Mouse (Mus musculus): ENCODE results near the gene Hemk1.
"Not testable (repeated sequence)": the region's sequence is repeated elsewhere in the genome, so short reads cannot be mapped to it uniquely, and the experiment has no call there.

The Hemk1 gene

GRCm38 (mm10) chr9:107308346-107309000 is 29.7 kb downstream of the Hemk1 start:
- DNase-seq (ENCODE audit: low spot score), result no peak

GRCm38 (mm10) chr9:107307886-107308285 is 30.3 kb downstream of the Hemk1 start:
- DNase-seq (ENCODE audit: low spot score), result no peak

DNA sequence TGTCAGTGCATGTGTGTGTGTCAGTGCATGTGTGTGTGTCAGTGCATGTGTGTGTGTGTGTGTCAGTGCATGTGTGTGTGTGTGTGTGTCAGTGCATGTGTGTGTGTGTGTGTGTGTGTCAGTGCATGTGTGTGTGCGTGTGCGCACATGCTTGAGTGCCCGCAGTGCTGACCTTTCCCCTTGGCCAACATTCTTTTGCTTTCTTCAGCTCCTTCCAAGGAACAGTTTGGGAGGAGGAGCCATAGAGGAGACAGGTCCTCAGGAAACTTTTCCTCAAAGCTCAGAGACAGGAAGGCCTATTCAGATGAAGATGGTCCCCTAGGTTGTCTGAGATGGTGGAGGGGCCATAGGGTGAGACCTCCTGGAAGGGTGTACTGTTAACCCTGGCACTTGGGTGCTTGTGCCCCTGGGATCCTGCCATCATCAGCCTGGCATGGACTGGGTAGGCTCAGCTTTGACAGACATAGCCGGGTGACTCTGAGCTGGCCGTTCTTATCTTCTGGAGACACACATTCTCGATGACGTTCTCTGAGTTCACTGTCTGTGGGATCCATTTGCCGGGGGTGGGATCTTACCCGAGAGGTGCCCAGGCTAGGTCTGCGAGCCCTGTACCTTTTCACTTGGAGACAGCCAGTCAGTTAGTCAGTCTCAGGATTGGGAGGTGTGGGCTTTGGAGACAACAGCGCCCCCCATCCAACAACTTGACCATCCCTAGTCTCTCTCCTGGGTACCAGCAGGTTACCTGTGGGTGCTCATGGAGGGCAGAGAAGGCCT is 30.9 kb downstream of the Hemk1 start:
- no peak for DNase-seq (ENCODE audit: low spot score)

DNA sequence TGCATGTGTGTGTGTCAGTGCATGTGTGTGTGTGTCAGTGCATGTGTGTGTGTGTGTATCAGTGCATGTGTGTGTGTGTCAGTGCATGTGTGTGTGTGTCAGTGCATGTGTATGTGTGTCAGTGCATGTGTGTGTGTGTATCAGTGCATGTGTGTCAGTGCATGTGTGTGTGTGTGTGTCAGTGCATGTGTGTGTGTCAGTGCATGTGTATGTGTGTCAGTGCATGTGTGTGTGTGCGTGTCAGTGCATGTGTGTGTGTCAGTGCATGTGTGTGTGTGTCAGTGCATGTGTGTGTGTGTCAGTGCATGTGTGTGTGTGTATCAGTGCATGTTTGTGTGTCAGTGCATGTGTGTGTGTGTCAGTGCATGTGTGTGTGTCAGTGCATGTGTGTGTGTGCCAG is 31.5 kb downstream of the Hemk1 start:
- DNase-seq (ENCODE audit: low spot score), result not testable (repeated sequence)

- DNase-seq (ENCODE audit: low spot score), result no peak
These were observed 32.3 kb downstream of the Hemk1 start for GRCm38 (mm10) chr9:107305601-107306542.

GRCm38 (mm10) chr9:107305012-107305411 is 33.1 kb downstream of the Hemk1 start:
- no peak for DNase-seq (ENCODE audit: low spot score)

DNA sequence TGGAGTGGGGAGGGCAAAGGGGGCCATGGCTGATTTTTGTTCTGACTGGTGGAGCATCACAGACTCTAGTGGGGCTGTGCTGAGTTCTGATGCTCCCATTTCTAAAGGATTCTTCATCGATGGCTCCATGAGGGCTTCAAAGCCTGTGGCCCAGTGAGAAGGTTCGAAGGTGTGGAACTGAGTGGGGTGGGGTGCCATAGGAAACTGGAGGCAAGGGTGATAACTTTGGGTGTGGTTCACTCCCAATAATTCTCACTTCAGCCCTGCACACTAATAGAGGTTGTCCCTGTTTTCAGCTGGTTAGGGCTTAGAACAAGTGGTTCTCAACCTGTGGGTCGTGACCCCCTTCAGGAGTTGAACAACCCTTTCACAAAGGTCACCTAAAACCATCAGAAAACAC is 33.8 kb downstream of the Hemk1 start:
- no peak for DNase-seq (ENCODE audit: low spot score)

DNA sequence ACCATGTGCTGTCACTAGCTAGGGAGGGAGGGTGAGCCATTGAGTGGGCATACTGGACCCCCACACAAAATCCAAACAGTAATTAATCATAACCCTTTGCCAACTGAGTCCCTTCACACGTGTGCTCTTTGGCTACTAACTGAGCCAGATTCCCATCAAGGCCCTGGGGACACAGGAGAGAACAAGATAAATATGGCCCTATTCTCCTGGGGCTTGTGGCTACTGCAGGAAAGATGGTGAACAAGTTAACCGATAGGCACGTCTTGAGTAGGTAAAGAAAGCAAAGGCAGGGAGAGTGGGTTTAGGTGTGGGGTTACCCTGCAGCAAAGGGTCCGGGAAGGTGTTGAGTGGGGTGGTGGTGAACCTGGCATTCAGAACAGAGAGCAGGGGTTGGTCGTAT is 34.2 kb downstream of the Hemk1 start:
- no peak for DNase-seq (ENCODE audit: low spot score)

GRCm38 (mm10) chr9:107303121-107303820 is 34.9 kb downstream of the Hemk1 start:
- DNase-seq (ENCODE audit: low spot score), result no peak

GRCm38 (mm10) chr9:107302592-107302991 is 35.6 kb downstream of the Hemk1 start:
- no peak for DNase-seq (ENCODE audit: low spot score)

GRCm38 (mm10) chr9:107301554-107302331 is 36.4 kb downstream of the Hemk1 start:
- DNase-seq (ENCODE audit: low spot score), result no peak

DNA sequence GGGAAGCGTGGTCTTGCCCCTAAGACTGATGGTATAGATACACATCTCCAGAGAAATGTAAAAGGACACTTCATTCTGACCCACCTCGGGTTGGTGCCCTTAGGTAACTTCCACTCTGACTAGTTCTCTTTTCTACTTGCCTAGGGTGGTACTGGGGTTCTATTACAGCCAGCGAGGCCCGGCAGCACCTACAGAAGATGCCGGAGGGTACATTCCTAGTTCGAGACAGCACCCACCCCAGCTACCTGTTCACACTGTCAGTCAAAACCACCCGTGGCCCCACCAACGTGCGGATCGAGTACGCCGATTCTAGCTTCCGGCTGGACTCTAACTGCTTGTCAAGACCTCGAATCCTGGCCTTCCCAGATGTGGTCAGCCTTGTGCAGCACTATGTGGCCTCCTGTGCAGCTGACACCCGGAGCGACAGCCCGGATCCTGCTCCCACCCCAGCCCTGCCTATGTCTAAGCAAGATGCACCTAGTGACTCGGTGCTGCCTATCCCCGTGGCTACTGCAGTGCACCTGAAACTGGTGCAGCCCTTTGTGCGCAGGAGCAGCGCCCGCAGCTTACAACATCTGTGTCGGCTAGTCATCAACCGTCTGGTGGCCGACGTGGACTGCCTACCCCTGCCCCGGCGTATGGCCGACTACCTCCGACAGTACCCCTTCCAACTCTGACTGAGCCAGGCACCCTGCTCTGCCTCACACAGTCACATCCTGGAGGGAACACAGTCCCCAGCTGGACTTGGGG is 37.8 kb downstream of the Hemk1 start:
- DNase-seq (ENCODE audit: low spot score), result no peak

GRCm38 (mm10) chr9:107299783-107300182 is 38.4 kb downstream of the Hemk1 start:
- DNase-seq (ENCODE audit: low spot score), result no peak

GRCm38 (mm10) chr9:107298876-107299275 is 39.3 kb downstream of the Hemk1 start:
- DNase-seq (ENCODE audit: low spot score), result no peak

DNA sequence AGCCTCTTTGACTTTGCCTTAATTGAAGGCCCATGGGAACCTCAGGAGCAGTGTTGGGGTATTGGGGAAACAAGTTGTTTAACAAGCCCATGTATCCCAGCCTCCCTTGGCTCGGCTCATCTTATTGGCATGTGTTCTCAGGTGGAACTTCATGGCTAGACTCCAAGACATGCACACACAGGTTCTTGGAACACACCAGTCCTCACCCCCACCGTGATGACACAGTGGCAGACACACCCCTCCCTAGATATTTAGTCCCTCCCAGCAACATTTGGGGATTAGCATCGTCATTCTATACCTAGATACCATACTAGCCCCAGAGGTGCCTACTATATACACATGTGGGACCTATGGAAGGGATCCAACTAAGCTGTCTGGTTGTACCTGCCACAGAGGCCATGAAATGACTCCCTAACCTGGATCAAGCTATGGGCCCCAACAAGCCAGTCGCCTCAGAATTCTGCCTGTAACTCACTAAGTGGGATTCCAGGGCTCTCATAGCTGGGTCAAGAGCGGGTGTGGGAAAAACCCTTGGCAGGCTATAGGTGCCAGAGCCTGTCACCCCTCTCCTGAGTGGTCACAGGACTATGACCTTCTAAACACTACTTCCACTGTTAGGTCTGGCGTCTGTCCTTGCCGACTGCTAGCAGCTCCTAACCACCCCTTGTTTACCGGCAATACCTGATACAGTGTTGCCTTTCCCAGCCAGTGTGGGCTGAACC is 39.9 kb downstream of the Hemk1 start:
- no peak for DNase-seq (ENCODE audit: low spot score)

DNA sequence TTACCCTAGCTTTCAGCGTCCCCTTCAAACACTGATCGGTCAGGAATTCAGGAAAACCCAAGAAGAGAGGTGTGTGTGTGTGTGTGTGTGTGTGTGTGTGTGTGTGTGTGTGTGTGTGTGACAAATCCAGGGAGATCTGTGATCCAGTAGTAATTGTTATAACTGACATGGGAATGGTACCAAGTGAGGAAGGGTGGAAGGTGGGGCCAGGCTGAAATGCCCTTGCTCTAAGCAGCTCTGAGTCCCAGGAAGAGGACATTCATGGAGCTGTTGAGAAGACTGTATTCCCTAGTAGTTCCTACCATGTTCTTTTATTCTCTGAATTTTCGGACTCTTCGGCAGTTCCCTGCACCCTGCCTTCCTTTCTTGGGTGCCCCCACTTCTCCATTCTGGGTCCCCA is 40.5 kb downstream of the Hemk1 start:
- no peak for DNase-seq (ENCODE audit: low spot score)

GRCm38 (mm10) chr9:107297059-107297458 is 41.1 kb downstream of the Hemk1 start:
- no peak for DNase-seq (ENCODE audit: low spot score)

GRCm38 (mm10) chr9:107296501-107296965 is 41.6 kb downstream of the Hemk1 start:
- DNase-seq (ENCODE audit: low spot score), result peak; percentile 95

DNA sequence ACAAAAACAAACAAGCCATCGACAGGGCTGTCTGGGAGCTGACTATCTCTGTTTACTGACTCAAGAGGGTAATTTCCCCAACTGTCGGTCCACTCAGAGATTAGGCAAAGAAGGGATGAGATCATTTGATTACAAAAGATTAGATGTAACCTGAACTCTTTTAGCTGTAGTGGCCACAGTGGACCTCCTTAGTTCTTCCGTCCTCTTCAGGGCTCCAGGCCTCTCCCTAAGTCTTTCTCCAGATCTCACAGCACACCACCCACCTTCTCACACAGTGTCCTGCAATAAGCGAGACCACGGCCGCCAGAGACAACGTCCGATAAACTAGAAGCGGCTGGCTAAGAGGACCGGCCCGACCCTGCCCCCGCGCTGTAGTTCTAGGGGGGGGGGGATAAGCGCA is 42.1 kb downstream of the Hemk1 start:
- no peak for DNase-seq (ENCODE audit: low spot score)

DNA sequence AAGGTAGTCTGAATTCAATTTTAAA is 42.3 kb downstream of the Hemk1 start, which contains the start of gene Cish:
TSS of gene Cish (plus strand) at position 11 of the 25 bp plus-strand sequence.
- no peak for DNase-seq (ENCODE audit: low spot score)
